Mouse (Mus musculus) liver, embryonic 18 days (tissue): Measurements from ENCODE around the gene Lgals4. TPM values are rescaled to one million over a fixed set of nuclear protein-coding genes. Genes with fewer than 3 reads are reported as not detected.

ENCODE experiments used
- polyA plus RNA-seq: library from polyadenylated mRNA; depleted of rRNA; stranded (reverse); fragments of >200 nt; gene quantifications from 2 replicates; pipeline ENCODE4 v1.2.3, GENCODE M21; 2012; rRNA removed

Gene Lgals4
- polyA plus RNA-seq, result 34.3 and 43.3 TPM in 2 replicates

GRCm38 (mm10) chr7:28833723-28834347, at the start of gene Lgals4:
Gene Lgals4 (plus strand): TSS chr7:28833854.

GRCm38 (mm10) chr7:28788307-28789195, 45.1 kb upstream of the Lgals4 start, which contains the start of gene Rinl:
Gene Rinl (plus strand): TSS chr7:28788969.

GRCm38 (mm10) chr7:28808221-28808941, 25.3 kb upstream of the Lgals4 start, which contains the start of gene Hnrnpl:
Gene Hnrnpl (plus strand): TSS chr7:28808541.

GRCm38 (mm10) chr7:28824941-28825685, 8.5 kb upstream of the Lgals4 start, which contains the start of gene Ech1:
Gene Ech1 (plus strand): TSS chr7:28825217.

GRCm38 (mm10) chr7:28863540-28863939, 29.9 kb downstream of the Lgals4 start, which contains the start of gene Lgals7:
Gene Lgals7 (plus strand): TSS chr7:28863853.

GRCm38 (mm10) chr7:28881199-28881598, 47.5 kb downstream of the Lgals4 start, which contains the start of gene Capn12:
Gene Capn12 (plus strand): TSS chr7:28881422.

Other genes with a start within 250 kb of the Lgals4 start
- 8.5 and 12.5 TPM in 2 replicates for gene Samd4b, start 235.7 kb upstream of the Lgals4 start, polyA plus RNA-seq
- gene Pak4, start 235.7 kb upstream of the Lgals4 start, polyA plus RNA-seq, result 7.5 and 9.7 TPM in 2 replicates
- gene Acp7, start 202.5 kb upstream of the Lgals4 start, polyA plus RNA-seq, result not detected in 2 replicates
- gene Fbxo27, start 141.0 kb upstream of the Lgals4 start, polyA plus RNA-seq, result 0.81 and 0.97 TPM in 2 replicates
- gene Fbxo17, start 117.0 kb upstream of the Lgals4 start, polyA plus RNA-seq, result 1.3 and 1.4 TPM in 2 replicates
- 51.8 and 57.9 TPM in 2 replicates for gene Mrps12, start 92.0 kb upstream of the Lgals4 start, polyA plus RNA-seq
- 8.3 and 8.6 TPM in 2 replicates for gene Sars2, start 91.9 kb upstream of the Lgals4 start, polyA plus RNA-seq
- gene Ccer2, start 77.7 kb upstream of the Lgals4 start, polyA plus RNA-seq, result not detected in 2 replicates
- gene Sirt2, start 67.1 kb upstream of the Lgals4 start, polyA plus RNA-seq, result 20.9 and 23.4 TPM in 2 replicates
- gene Nfkbib, start 66.3 kb upstream of the Lgals4 start, polyA plus RNA-seq, result 15.6 and 17.5 TPM in 2 replicates
- gene Rinl, start 44.9 kb upstream of the Lgals4 start, polyA plus RNA-seq, result 5.4 and 6.7 TPM in 2 replicates
- gene Hnrnpl, start 25.3 kb upstream of the Lgals4 start, polyA plus RNA-seq, result 125 and 133 TPM in 2 replicates
- gene Ech1, start 8.6 kb upstream of the Lgals4 start, polyA plus RNA-seq, result 480 and 495 TPM in 2 replicates
- gene Lgals7, start 30.0 kb downstream of the Lgals4 start, polyA plus RNA-seq, result 0.79 and 0.81 TPM in 2 replicates
- gene Capn12, start 47.6 kb downstream of the Lgals4 start, polyA plus RNA-seq, result 0.02 and 0.03 TPM in 2 replicates
- gene Actn4, start 128.5 kb downstream of the Lgals4 start, polyA plus RNA-seq, result 81.9 and 90.7 TPM in 2 replicates
- 189 and 226 TPM in 2 replicates for gene Eif3k, start 148.0 kb downstream of the Lgals4 start, polyA plus RNA-seq
- gene Map4k1, start 148.2 kb downstream of the Lgals4 start, polyA plus RNA-seq, result 17.3 and 19.2 TPM in 2 replicates